Mouse (Mus musculus) midbrain, embryonic 13.5 days (tissue): Measurements from ENCODE around the gene Agpat1. TPM values are rescaled to one million over a fixed set of nuclear protein-coding genes. Genes with fewer than 3 reads are reported as not detected.

Source experiments
- ATAC-seq: fragments of 200-750 bp; cut with Nextera tagmentation; 2 replicates; pipeline ENCODE4 v1.8.0; 2017; ENCODE audit warnings: mild to moderate bottlenecking, moderate TSS enrichment, moderate library complexity
- H3K27ac ChIP-seq: fragments of 300-500 bp; sonication (generic); 2 replicates; pipeline ENCODE4 v1.5.1; 2015; ENCODE audit warnings: inconsistent platforms, mild to moderate bottlenecking, moderate library complexity
- H3K27me3 ChIP-seq: fragments of 300-500 bp; sonication (generic); 2 replicates; pipeline ENCODE4 v1.6.1; 2015; ENCODE audit warnings: mild to moderate bottlenecking, inconsistent platforms
- H3K36me3 ChIP-seq: fragments of 300-500 bp; sonication (generic); 2 replicates; pipeline ENCODE4 v1.6.1; 2015; ENCODE audit warnings: mild to moderate bottlenecking, inconsistent platforms
- H3K4me1 ChIP-seq: fragments of 300-500 bp; sonication (generic); replicated peaks from 2 replicates; pipeline ENCODE4 v1.6.1; 2015; ENCODE audit warnings: inconsistent platforms
- H3K4me2 ChIP-seq: fragments of 300-500 bp; sonication (generic); replicated peaks from 2 replicates; pipeline ENCODE4 v1.6.1; 2015; ENCODE audit warnings: moderate library complexity, mild to moderate bottlenecking, inconsistent platforms
- H3K4me3 ChIP-seq: fragments of 300-500 bp; sonication (generic); replicated peaks from 2 replicates; pipeline ENCODE4 v1.5.1; 2015; ENCODE audit warnings: mild to moderate bottlenecking, inconsistent platforms
- H3K9ac ChIP-seq: fragments of 300-500 bp; sonication (generic); replicated peaks from 2 replicates; pipeline ENCODE4 v1.6.1; 2015; ENCODE audit warnings: mild to moderate bottlenecking, inconsistent platforms
- H3K9me3 ChIP-seq: fragments of 300-500 bp; sonication (generic); 2 replicates; pipeline ENCODE4 v1.6.1; 2016; ENCODE audit warnings: mild to moderate bottlenecking, inconsistent platforms
- WGBS: fragments of 180-500 bp; shearing (Covaris S2); methylation state at CpG from one replicate; pipeline ENCODE4 v1.1.7; 2015; 5-methylcytosine and 5-hydroxymethylcytosine counted together
- polyA plus RNA-seq: library from polyadenylated mRNA; unstranded; fragments of >200 nt; fragmentation: Nextera tagmentation; extraction: Ambion mirVana; gene quantifications from 2 replicates; pipeline ENCODE4 v1.2.1, GENCODE M21; 2015

Gene Agpat1
- polyA plus RNA-seq, 1 experiment from 2014 or later = 100 TPM

DNA sequence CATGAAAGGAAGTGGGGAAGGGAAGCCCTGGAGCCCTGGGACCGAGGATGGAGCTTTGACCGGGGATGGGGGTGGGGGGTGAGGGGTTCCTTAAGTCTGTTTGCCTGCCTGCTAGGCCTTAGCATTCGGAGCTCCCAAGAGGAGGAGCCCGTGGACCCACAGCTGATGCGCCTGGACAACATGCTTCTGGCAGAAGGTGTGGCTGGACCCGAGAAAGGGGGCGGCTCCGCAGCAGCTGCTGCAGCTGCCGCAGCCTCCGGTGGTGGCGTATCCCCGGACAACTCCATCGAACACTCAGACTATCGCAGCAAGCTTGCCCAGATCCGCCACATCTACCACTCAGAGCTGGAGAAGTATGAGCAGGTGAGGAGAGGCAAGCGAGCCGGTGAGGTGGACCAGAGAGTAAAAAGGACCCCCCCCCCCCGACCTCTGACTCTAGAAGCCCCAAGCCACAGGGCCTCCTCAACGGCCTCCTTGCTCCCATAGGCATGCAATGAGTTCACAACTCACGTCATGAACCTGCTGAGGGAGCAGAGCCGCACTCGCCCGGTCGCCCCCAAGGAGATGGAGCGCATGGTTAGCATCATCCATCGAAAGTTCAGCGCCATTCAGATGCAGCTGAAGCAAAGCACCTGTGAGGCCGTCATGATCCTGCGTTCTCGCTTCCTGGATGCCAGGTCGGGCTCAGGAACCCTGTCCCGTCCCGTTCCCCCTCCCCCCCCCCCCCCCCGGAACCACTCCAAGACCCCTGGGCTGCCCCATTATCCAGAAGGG is 10.1 kb upstream of the Agpat1 start:
- WGBS = 47% methylated on average over 34 of the region's 34 CpGs
- H3K4me3 ChIP-seq = peak overlapping the region; percentile 84
- no peak for ATAC-seq
- H3K4me1 ChIP-seq = peaks cover 79% of the 10 kb centered on the region
- peak overlapping the region; percentile 99 for H3K9ac ChIP-seq
- peaks cover 17% of the 10 kb centered on the region for H3K36me3 ChIP-seq
- H3K9me3 ChIP-seq = no peaks in the 10 kb centered on the region
- peak overlapping the region; percentile 99 for H3K27ac ChIP-seq
- no peaks in the 10 kb centered on the region for H3K27me3 ChIP-seq
- peak overlapping the region; percentile 96 for H3K4me2 ChIP-seq

DNA sequence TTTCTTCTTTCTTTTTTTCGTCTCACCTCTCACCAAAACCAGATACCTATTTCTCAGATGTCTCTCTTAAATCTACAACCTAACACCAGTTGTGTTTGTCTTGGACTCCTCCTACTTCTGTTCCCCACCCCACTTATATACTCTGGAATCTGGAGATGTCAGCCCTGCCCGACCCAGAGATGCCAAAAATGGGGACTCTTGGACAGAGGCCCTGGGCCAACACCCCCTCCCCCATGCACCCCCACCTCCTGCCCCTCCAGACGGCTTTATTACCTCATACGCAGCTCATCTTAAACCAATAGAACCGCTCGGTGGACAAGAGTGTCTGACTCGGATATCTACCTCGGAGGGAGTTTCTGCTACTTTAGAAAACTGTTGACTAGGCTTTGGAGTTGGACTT is 8.0 kb upstream of the Agpat1 start:
- no peak for ATAC-seq
- Histone ChIP-seq H3K4me2 (no peak overlapping the region), H3K9me3 (no peaks in the 10 kb centered on the region), H3K36me3 (peaks cover 33% of the 10 kb centered on the region), H3K27me3 (no peaks in the 10 kb centered on the region), H3K27ac (no peak overlapping the region), H3K9ac (no peak overlapping the region), H3K4me3 (no peak overlapping the region), H3K4me1 (peaks cover 58% of the 10 kb centered on the region)
- 73% methylated on average over 8 of the region's 8 CpGs for WGBS

DNA sequence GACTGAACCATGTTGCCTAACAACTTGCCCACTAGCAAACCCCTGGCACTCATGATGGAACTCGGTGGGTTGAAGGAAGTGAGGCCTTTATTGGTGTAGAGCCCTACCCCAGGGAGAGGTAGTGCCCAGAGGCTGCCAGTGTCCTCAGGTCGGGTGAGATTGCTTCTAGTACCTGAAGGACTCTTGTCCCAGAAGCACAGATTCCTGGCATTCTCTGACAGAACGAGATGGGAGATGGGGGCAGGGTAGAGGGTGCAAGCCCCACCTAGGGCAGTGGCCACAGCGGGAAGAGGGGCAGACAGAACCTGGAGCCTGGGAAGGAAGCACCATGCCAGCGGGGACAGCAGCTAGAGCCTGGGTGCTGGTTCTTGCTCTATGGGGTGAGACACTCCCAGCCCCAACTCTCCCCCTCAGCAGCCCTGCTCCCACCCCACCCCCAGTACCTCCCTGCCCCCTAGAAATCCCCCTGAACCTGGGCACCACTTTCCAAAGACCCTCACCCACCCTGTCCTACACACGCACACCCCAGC is 6.4 kb upstream of the Agpat1 start, which contains the start of gene Ager:
TSS of gene Ager (plus strand) at position 297 of the 530 bp plus-strand sequence.
- 18% methylated on average over 6 of the region's 6 CpGs for WGBS
- Histone ChIP-seq H3K9me3 (no peaks in the 10 kb centered on the region), H3K4me3 (no peak within 1 kb of the TSS), H3K27ac (peak within 1 kb of the TSS; percentile 2), H3K36me3 (peaks cover 41% of the 10 kb centered on the region), H3K4me1 (peaks cover 61% of the 10 kb centered on the region), H3K4me2 (no peak within 1 kb of the TSS), H3K27me3 (no peaks in the 10 kb centered on the region), H3K9ac (peak within 1 kb of the TSS; percentile 52; the same call in 1 of the 2 replicates)
- ATAC-seq = no peak

DNA sequence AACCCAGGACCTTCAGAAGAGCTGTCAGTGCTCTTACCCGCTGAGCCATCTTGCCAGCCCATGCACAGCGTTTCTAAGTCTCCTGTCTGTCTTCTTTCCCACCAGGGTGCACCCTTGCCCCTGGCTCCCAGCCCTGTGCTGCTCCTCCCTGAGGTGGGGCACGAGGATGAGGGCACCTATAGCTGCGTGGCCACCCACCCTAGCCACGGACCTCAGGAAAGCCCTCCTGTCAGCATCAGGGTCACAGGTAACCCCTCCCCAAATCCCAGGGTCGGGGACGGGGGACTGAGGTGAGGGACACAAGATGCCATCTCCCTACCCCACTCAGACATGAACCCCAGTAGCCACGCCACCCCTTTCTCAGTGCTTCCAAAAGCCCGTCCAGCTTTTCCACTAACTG is 4.2 kb upstream of the Agpat1 start:
- no peak overlapping the region for H3K4me2 ChIP-seq
- H3K36me3 ChIP-seq = peaks cover 37% of the 10 kb centered on the region
- H3K4me3 ChIP-seq = no peak overlapping the region
- H3K9me3 ChIP-seq = no peaks in the 10 kb centered on the region
- 75% methylated on average over 9 of the region's 9 CpGs for WGBS
- no peak for ATAC-seq
- H3K27ac ChIP-seq = no peak overlapping the region
- H3K9ac ChIP-seq = no peak overlapping the region
- no peaks in the 10 kb centered on the region for H3K27me3 ChIP-seq
- H3K4me1 ChIP-seq = peaks cover 47% of the 10 kb centered on the region

DNA sequence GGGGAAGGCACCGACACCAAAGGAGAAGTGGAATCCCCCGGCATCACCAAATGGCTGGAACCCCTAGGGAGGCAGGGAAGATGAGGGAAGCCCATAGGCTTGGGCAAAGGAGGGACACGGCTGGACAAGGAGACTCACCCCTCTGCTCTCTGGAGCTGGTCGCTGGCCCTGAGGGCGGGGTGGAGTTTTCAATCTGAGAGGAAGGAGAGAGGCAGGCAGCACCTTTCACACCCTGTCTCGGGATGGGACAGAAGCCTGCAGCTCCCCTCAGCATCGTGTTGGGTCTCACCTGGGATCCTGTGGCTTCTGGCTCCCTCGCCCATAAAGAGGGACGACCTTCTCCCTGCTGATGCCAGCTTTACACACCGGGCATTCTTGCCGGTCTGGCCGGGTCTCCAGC is 2.3 kb upstream of the Agpat1 start:
- H3K4me2 ChIP-seq = peak overlapping the region; percentile 90
- H3K27me3 ChIP-seq = no peaks in the 10 kb centered on the region
- ATAC-seq = no peak
- H3K36me3 ChIP-seq = peaks cover 24% of the 10 kb centered on the region
- peak overlapping the region; percentile 78 for H3K4me3 ChIP-seq
- H3K4me1 ChIP-seq = peaks cover 43% of the 10 kb centered on the region
- H3K9ac ChIP-seq = peak overlapping the region; percentile 23; the same call in 1 of the 2 replicates
- no peaks in the 10 kb centered on the region for H3K9me3 ChIP-seq
- H3K27ac ChIP-seq = no peak overlapping the region
- WGBS = 90% methylated on average over 12 of the region's 12 CpGs

DNA sequence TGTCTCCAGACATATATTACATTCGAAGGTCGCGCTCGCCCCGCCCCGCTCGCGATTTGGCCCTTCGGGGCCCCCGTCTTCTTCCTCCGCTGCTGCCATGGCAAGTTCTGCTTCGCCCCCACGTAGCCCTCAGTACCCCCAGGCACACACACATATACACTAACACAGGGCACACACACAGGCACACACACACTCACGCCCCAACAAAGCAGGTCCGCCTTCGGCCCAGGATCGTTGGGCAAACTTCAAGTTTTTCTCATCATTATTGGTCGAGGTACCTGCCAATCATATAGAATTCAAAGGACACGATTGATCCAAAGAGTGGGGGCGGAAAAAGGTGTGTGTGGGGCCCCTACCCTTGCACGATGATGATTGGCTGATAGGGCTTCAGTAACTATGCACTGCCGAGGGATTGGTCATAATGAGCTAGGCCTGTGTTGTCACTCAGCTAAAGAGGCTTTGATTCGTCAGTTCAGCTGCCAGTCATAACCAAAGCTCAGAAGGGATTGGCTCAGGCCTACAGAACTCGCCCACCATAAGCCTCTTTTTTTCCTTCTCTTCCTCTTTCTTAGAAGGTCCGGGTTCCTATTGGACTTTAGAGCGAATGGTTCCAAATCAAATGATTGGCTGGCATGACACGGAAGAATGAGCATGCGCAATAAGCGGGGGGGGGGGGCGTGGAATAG is 544 bp upstream of the Agpat1 start, which contains the start of gene Rnf5:
TSS of gene Rnf5 (minus strand) at position 316 of the 686 bp plus-strand sequence.
- H3K36me3 ChIP-seq = peaks cover 28% of the 10 kb centered on the region
- H3K27ac ChIP-seq = peak within 1 kb of the TSS; percentile 91
- peak within 1 kb of the TSS; percentile 93 for H3K4me3 ChIP-seq
- H3K9ac ChIP-seq = peak within 1 kb of the TSS; percentile 97
- ATAC-seq = peak; percentile 97
- H3K9me3 ChIP-seq = no peaks in the 10 kb centered on the region
- no peaks in the 10 kb centered on the region for H3K27me3 ChIP-seq
- peak within 1 kb of the TSS; percentile 100 for H3K4me2 ChIP-seq
- WGBS = under 1% methylated on average over 30 of the region's 30 CpGs
- peaks cover 47% of the 10 kb centered on the region for H3K4me1 ChIP-seq

DNA sequence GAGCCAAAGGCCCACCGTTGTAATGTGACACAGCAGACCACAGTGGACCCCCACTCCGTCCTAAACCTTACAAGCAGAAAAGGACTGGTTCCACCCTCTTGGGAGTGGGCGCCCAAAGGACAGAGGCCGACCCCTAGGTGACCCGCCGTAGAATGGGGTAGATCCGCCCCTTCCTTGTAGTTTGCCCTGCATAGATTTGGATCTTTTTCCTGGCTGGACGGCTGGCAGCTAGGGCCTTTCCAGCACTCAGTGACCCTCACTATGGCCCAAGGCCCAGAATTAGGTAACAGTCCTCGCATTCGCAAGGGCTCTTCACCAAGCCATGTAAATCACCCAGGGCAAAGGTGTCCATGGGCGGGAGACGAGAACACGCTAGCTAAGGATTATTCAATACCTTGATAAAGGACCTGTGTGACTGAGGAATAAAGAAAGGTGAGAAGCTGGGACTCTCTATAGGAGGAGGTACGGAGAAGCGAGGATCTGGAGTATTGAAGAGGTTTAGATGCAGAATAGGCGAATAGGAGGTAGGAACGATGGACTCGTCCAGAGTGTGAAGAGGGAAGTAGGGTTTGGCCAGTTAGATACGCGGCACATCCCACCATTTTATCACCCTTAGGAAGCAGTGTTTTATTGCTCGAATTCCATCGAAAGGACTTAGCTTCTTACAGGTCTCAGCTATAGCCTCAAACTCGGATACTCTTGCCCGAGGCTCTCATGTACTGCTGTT is 612 bp downstream of the Agpat1 start:
- Histone ChIP-seq H3K36me3 (peaks cover 27% of the 10 kb centered on the region), H3K9me3 (no peaks in the 10 kb centered on the region), H3K9ac (peak overlapping the region; percentile 97), H3K27me3 (no peaks in the 10 kb centered on the region), H3K4me3 (peak overlapping the region; percentile 93), H3K4me1 (peaks cover 56% of the 10 kb centered on the region), H3K27ac (peak overlapping the region; percentile 91), H3K4me2 (peak overlapping the region; percentile 100)
- no peak for ATAC-seq
- WGBS = 20% methylated on average over 24 of the region's 24 CpGs

DNA sequence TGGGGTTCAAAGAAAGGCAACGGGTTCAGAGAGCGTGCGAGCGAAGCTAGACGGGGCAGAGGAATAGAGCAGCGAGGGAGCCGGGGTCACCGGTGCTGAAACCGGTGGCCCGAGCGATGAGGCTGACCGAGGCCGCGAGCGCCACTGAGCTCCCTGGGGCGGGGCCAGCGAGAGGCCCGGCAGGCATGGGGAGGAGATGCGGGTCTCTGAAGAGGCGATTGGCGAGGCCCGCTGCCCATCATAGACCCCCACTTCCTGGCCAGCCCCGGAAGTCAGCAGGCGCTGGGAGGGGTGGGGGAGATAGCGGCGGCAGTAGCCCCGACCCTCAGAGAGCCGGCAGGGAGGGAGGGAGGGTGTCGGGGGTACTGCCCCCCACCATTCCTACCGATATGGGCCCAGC is 1.5 kb downstream of the Agpat1 start:
- WGBS = under 1% methylated on average over 28 of the region's 30 CpGs
- Histone ChIP-seq H3K9me3 (no peaks in the 10 kb centered on the region), H3K27ac (peak overlapping the region; percentile 91), H3K4me2 (peak overlapping the region; percentile 100), H3K27me3 (no peaks in the 10 kb centered on the region), H3K9ac (peak overlapping the region; percentile 97), H3K4me1 (peaks cover 56% of the 10 kb centered on the region), H3K4me3 (peak overlapping the region; percentile 93), H3K36me3 (peaks cover 25% of the 10 kb centered on the region)
- ATAC-seq = peak; percentile 59

DNA sequence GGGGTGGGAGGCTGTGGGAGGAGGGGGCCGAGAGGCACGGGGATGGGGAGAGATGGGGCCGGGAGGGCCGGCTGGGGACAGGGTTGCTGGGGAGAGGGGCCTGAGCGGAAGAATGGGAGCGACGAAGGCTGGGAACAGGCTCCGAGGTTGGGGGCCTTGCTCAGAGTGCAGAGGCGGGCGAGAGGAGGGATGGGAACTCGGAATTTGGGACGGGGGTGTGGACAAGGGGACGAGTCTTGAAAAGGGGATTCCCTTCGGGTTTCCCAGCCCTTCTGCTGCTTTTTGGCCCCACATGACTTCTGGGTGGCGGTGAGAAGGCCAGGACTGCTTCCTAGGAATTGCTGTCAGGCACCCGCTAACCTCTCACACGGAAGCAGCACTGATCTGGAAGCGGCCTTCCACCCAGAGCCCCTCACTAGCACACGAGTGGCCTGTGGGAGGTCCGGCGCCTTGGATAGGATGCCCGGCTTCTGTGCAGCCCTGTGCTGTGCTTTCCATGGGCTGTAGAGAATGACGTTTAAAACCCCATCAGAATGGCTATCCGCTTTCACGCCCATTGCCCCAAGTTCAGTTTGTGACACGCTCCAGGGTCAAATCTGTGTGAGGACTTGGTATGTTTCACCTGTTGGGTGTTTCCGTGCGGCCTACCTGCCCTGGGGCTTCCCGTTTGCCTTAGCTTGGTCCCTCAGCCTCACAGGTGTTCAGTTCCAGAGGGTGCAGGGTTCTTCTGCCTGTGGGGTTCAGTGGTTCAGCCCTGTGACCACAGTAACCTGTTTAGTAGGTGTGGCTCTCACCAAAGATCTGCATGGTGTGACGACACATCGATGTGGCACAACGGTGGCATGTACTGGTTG is 2.4 kb downstream of the Agpat1 start:
- Histone ChIP-seq H3K27ac (peak overlapping the region; percentile 91), H3K4me3 (peak overlapping the region; percentile 93), H3K4me1 (peaks cover 56% of the 10 kb centered on the region), H3K27me3 (no peaks in the 10 kb centered on the region), H3K9ac (peak overlapping the region; percentile 97), H3K36me3 (peaks cover 26% of the 10 kb centered on the region), H3K4me2 (peak overlapping the region; percentile 100), H3K9me3 (no peaks in the 10 kb centered on the region)
- no peak for ATAC-seq
- WGBS = 17% methylated on average over 32 of the region's 32 CpGs

DNA sequence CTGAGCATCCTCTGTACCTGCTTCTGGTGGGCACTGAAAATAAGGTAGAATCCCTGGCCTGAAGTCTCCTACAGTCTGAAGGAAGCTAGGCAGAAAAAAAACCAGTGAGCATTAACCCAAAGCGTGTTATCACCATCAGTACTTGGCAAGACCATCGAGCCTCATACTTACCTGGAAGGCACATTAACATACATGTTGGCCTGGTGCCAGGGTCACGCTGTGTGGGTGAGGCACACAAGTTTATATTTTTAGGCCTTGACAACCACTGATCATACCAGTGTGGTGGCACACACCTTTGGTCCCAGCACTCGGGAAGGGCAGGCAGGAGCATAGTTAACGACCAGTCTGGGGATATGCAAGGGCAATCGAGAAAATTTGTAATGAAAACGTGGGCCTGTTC is 3.9 kb downstream of the Agpat1 start:
- no peak overlapping the region for H3K4me2 ChIP-seq
- ATAC-seq = no peak
- H3K36me3 ChIP-seq = peaks cover 36% of the 10 kb centered on the region
- H3K4me3 ChIP-seq = no peak overlapping the region
- no peaks in the 10 kb centered on the region for H3K27me3 ChIP-seq
- peak overlapping the region; percentile 97; the same call in 1 of the 2 replicates for H3K9ac ChIP-seq
- no peaks in the 10 kb centered on the region for H3K9me3 ChIP-seq
- 92% methylated on average over 7 of the region's 7 CpGs for WGBS
- no peak overlapping the region for H3K27ac ChIP-seq
- H3K4me1 ChIP-seq = peaks cover 43% of the 10 kb centered on the region

DNA sequence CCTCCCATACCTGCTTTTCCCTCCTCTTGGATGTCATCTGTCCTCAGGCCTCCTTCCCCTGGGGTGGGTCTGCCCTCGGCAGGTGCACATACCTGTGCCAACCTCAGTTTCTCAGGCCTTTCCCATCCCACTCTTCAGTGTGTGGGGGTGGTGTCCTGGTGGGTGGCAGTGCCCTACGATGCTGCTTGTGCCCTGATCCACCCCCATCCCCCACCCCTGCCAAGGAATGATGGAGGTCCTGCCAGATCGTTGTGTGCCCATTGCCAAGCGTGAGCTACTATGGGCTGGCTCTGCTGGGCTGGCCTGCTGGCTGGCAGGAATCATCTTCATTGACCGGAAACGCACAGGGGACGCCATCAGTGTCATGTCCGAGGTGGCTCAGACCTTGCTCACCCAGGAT is 7.0 kb downstream of the Agpat1 start:
- Histone ChIP-seq H3K36me3 (peaks cover 67% of the 10 kb centered on the region), H3K9me3 (no peaks in the 10 kb centered on the region), H3K4me2 (no peak overlapping the region), H3K4me3 (no peak overlapping the region), H3K4me1 (peaks cover 31% of the 10 kb centered on the region), H3K9ac (no peak overlapping the region), H3K27me3 (no peaks in the 10 kb centered on the region), H3K27ac (no peak overlapping the region)
- ATAC-seq = no peak
- 91% methylated on average over 8 of the region's 8 CpGs for WGBS
